Mouse (Mus musculus) testis, adult 2 months (tissue): ENCODE measurements around the gene Dock2.

Experiments
- CTCF ChIP-seq: fragments of 200-500 bp; IDR thresholded peaks from 2 replicates; pipeline ENCODE4 v1.5.1; 2012; ENCODE audit warnings: low read depth, mild to moderate bottlenecking, inconsistent platforms, low read length, moderate library complexity; ENCODE audit not compliant: control insufficient read depth, insufficient read depth, insufficient replicate concordance
- POLR2A ChIP-seq: fragments of 200-500 bp; IDR thresholded peaks from 2 replicates; pipeline ENCODE4 v1.6.1; 2012; ENCODE audit warnings: low read depth, mild to moderate bottlenecking, inconsistent platforms, low read length, moderate library complexity; ENCODE audit not compliant: control insufficient read depth

GRCm38 (mm10) chr11:34791872-34792271 is 8.2 kb upstream of the Dock2 start:
- TF ChIP-seq POLR2A: no peak
- no peak for TF ChIP-seq CTCF
